31 mouse cellular contexts compared by ENCODE assay signal in genomic region chr2:150712167-150712674, GRCm38 (mm10). TPM values are rescaled to one million over a fixed set of nuclear protein-coding genes. Genes with fewer than 3 reads are reported as not detected.
DNase-seq lines count a peak whose midpoint lies in the region; ATAC-seq lines count a peak whose summit lies in the region.
"Had no signal": no experiment of that assay in that cellular context is flagged by ENCODE, and none has a peak within 500 bp of the region (broad histone marks: within the 10 kb centered on the region; RNA-seq: fewer than 3 reads in every experiment).

No protein-coding gene starts in this region.

- H3K4me2 ChIP-seq in forebrain, embryonic 14.5 days (ENCODE audit: low read length), result no peak overlapping the region
- H3K4me2 ChIP-seq in liver, embryonic 12.5 days, result no peak overlapping the region
- H3K4me2 ChIP-seq: embryonic facial prominence, embryonic 13.5 days; forebrain, embryonic 13.5 days; hindbrain, embryonic 13.5 days had no signal

- no peak for ATAC-seq in forebrain, embryonic 14.5 days
- ATAC-seq in liver, embryonic 12.5 days, result no peak
- ATAC-seq: forebrain, embryonic 13.5 days; forebrain, postnatal 0 days; hindbrain, embryonic 16.5 days had no signal

- no peak overlapping the region for H3K27ac ChIP-seq in forebrain, embryonic 14.5 days (ENCODE audit: low read depth, low read length)
- H3K27ac ChIP-seq in forebrain, embryonic 10.5 days, result no peak overlapping the region
- no peak overlapping the region for H3K27ac ChIP-seq in liver, embryonic 12.5 days
- H3K27ac ChIP-seq: embryonic facial prominence, embryonic 10.5 days; embryonic facial prominence, embryonic 13.5 days; forebrain, embryonic 13.5 days; gastrocnemius, adult 2 months; hindbrain, embryonic 10.5 days; hindbrain, embryonic 13.5 days had no signal

- H3K9me3 ChIP-seq in forebrain, embryonic 14.5 days (replicated peaks; ENCODE audit: control insufficient read depth, low read length), result no peaks in the 10 kb centered on the region
- H3K9me3 ChIP-seq in forebrain, embryonic 10.5 days, result no peaks in the 10 kb centered on the region
- no peaks in the 10 kb centered on the region for H3K9me3 ChIP-seq in liver, embryonic 12.5 days (replicated peaks)
- H3K9me3 ChIP-seq: embryonic facial prominence, embryonic 10.5 days; embryonic facial prominence, embryonic 13.5 days; forebrain, embryonic 13.5 days; hindbrain, embryonic 10.5 days; hindbrain, embryonic 13.5 days had no signal

- H3K9ac ChIP-seq in forebrain, embryonic 14.5 days (ENCODE audit: low read length), result no peak overlapping the region
- no peak overlapping the region for H3K9ac ChIP-seq in liver, embryonic 12.5 days
- H3K9ac ChIP-seq: embryonic facial prominence, embryonic 13.5 days; forebrain, embryonic 13.5 days; forebrain, postnatal 0 days; hindbrain, embryonic 13.5 days had no signal

- H3K4me1 ChIP-seq in forebrain, embryonic 14.5 days (ENCODE audit: control insufficient read depth, insufficient read depth, low read length), result no peaks in the 10 kb centered on the region
- no peaks in the 10 kb centered on the region for H3K4me1 ChIP-seq in forebrain, embryonic 10.5 days
- H3K4me1 ChIP-seq in liver, embryonic 12.5 days, result no peaks in the 10 kb centered on the region
- H3K4me1 ChIP-seq: embryonic facial prominence, embryonic 10.5 days; embryonic facial prominence, embryonic 13.5 days; forebrain, embryonic 13.5 days; hindbrain, embryonic 10.5 days; hindbrain, embryonic 13.5 days had no signal

- H3K27me3 ChIP-seq in forebrain, embryonic 14.5 days (replicated peaks; ENCODE audit: control insufficient read depth, insufficient read depth, low read length), result no peaks in the 10 kb centered on the region
- H3K27me3 ChIP-seq in forebrain, embryonic 10.5 days (ENCODE audit: poor library complexity, severe bottlenecking), result no peaks in the 10 kb centered on the region
- H3K27me3 ChIP-seq in liver, embryonic 12.5 days (replicated peaks), result no peaks in the 10 kb centered on the region
- H3K27me3 ChIP-seq: embryonic facial prominence, embryonic 13.5 days; forebrain, embryonic 13.5 days; hindbrain, embryonic 13.5 days had no signal

- DNase-seq in forebrain, embryonic 14.5 days (ENCODE audit: low spot score), result peak; percentile 33
- no peak for DNase-seq in forebrain, embryonic 10.5 days (ENCODE audit: extremely low spot score, low spot score)
- DNase-seq in layer of hippocampus, adult 11-12 months (ENCODE audit: low spot score), result peak; percentile 8
- DNase-seq in layer of hippocampus, adult 9-10 months (ENCODE audit: low spot score), result no peak
- peak; percentile 33 for DNase-seq in layer of hippocampus, adult 9-11 months
- no peak for DNase-seq in layer of hippocampus, postnatal 36 days
- DNase-seq in neural tube, embryonic 10.5 days (ENCODE audit: extremely low spot score, low spot score), result no peak
- DNase-seq: adrenal gland, postnatal 10 days; adrenal gland, postnatal 36 days; cerebellum, adult 11-12 months; cerebellum, adult 8-10 months; cerebellum, postnatal 10 days; cerebellum, postnatal 36 days; embryo, embryonic 11 days; forebrain, postnatal 0 days; gastrocnemius, adult 2 months; gastrocnemius, postnatal 14 days; heart, adult 18-20 months; heart, postnatal 36 days had no signal

- WGBS in forebrain, embryonic 14.5 days, result 77% methylated on average over 4 of the region's 4 CpGs
- 84% methylated on average over 4 of the region's 4 CpGs for WGBS in forebrain, embryonic 10.5 days
- 67% methylated on average over 4 of the region's 4 CpGs for WGBS in liver, embryonic 12.5 days (ENCODE audit: insufficient replicate concordance)

- H3K4me3 ChIP-seq in forebrain, embryonic 14.5 days (ENCODE audit: low read depth, low read length), result no peak overlapping the region
- H3K4me3 ChIP-seq in forebrain, embryonic 10.5 days, result no peak overlapping the region
- H3K4me3 ChIP-seq in liver, embryonic 12.5 days, result no peak overlapping the region
- H3K4me3 ChIP-seq: embryonic facial prominence, embryonic 10.5 days; embryonic facial prominence, embryonic 13.5 days; erythroblast, embryonic 14.5 days; forebrain, embryonic 13.5 days; gastrocnemius, adult 2 months; hindbrain, embryonic 10.5 days; hindbrain, embryonic 13.5 days had no signal

- no peaks in the 10 kb centered on the region for H3K36me3 ChIP-seq in forebrain, embryonic 14.5 days (ENCODE audit: control insufficient read depth, insufficient read depth, low read length)
- H3K36me3 ChIP-seq in forebrain, embryonic 10.5 days (replicated peaks), result no peaks in the 10 kb centered on the region
- H3K36me3 ChIP-seq in liver, embryonic 12.5 days, result no peaks in the 10 kb centered on the region
- H3K36me3 ChIP-seq: embryonic facial prominence, embryonic 10.5 days; embryonic facial prominence, embryonic 13.5 days; hindbrain, embryonic 10.5 days; hindbrain, embryonic 13.5 days had no signal

RNA-seq across cellular contexts. Expression of gene Vsx1, which starts 23.1 kb away (rescaled TPM):
- polyA plus RNA-seq in forebrain, embryonic 14.5 days (2014; fragmentation: Nextera tagmentation; extraction: Ambion mirVana), result 0.04 TPM in 1 of 2 replicates, not detected in the other
- 0.05 TPM in 1 of 2 replicates, not detected in the other for polyA plus RNA-seq in forebrain, embryonic 10.5 days (2016; fragmentation: Nextera tagmentation; extraction: Ambion mirVana)
- under 1 TPM in 1 of 2 experiments, not detected in 1; 0.10 TPM for total RNA-seq in layer of hippocampus, postnatal 36 days (2021)
- polyA plus RNA-seq in liver, embryonic 12.5 days (2016; fragmentation: Nextera tagmentation; extraction: Ambion mirVana), result not detected in 2 replicates
- total RNA-seq: adrenal gland, adult 18-20 months; adrenal gland, postnatal 10 days; adrenal gland, postnatal 36 days; forebrain, postnatal 0 days; gastrocnemius, adult 2 months; gastrocnemius, postnatal 14 days; gastrocnemius, postnatal 4 days; heart, postnatal 36 days had no signal
- polyA plus RNA-seq: embryonic facial prominence, embryonic 13.5 days; erythroblast, embryonic 14.5 days; heart, embryonic 14.5 days; heart, postnatal 0 days had no signal

RNA-seq across cellular contexts. Expression of gene Entpd6, which starts 36.6 kb away (rescaled TPM):
- 32.6 and 41.3 TPM in 2 replicates for polyA plus RNA-seq in forebrain, embryonic 14.5 days (2014; fragmentation: Nextera tagmentation; extraction: Ambion mirVana)
- polyA plus RNA-seq in forebrain, embryonic 10.5 days (2016; fragmentation: Nextera tagmentation; extraction: Ambion mirVana), result 36.0 and 37.1 TPM in 2 replicates
- 10 to 100 TPM; 66.2 to 67.6 TPM for total RNA-seq in layer of hippocampus, postnatal 36 days (2021)
- polyA plus RNA-seq in liver, embryonic 12.5 days (2016; fragmentation: Nextera tagmentation; extraction: Ambion mirVana), result 21.0 and 21.2 TPM in 2 replicates

RNA-seq across cellular contexts. Expression of gene Acss1, which starts 43.9 kb away (rescaled TPM):
- 18.4 and 18.8 TPM in 2 replicates for polyA plus RNA-seq in forebrain, embryonic 14.5 days (2014; fragmentation: Nextera tagmentation; extraction: Ambion mirVana)
- polyA plus RNA-seq in forebrain, embryonic 10.5 days (2016; fragmentation: Nextera tagmentation; extraction: Ambion mirVana), result 14.1 and 17.6 TPM in 2 replicates
- 10 to 100 TPM; 22.7 to 29.9 TPM for total RNA-seq in layer of hippocampus, postnatal 36 days (2021)
- 47.4 and 53.8 TPM in 2 replicates for polyA plus RNA-seq in liver, embryonic 12.5 days (2016; fragmentation: Nextera tagmentation; extraction: Ambion mirVana)

Comparison
In these comparisons a context has a peak if more than half of its experiments do, and no peak if none do; other contexts are left out.
1. DNase-seq: peak in forebrain, embryonic 14.5 days (single experiment), layer of hippocampus, adult 11-12 months (single experiment) and layer of hippocampus, adult 9-11 months (single experiment); none in forebrain, embryonic 10.5 days (single experiment), layer of hippocampus, adult 9-10 months (single experiment), layer of hippocampus, postnatal 36 days (0 of 2) and neural tube, embryonic 10.5 days (single experiment).